Mouse (Mus musculus): ENCODE results near the gene Prrxl1. TPM values are rescaled to one million over a fixed set of nuclear protein-coding genes. Genes with fewer than 3 reads are reported as not detected.

The Prrxl1 gene
- polyA plus RNA-seq, 1 experiment from 2014 or later = 0.46 TPM

- H3K4me3 ChIP-seq (replicated peaks; ENCODE audit: low read length) = no peak overlapping the region
- no peak for ATAC-seq (ENCODE audit: insufficient read depth, low FRiP score)
- no peak overlapping the region for H3K27ac ChIP-seq (ENCODE audit: low read length)
- H3K4me2 ChIP-seq (ENCODE audit: low read depth, low read length) = no peak overlapping the region
- no peak overlapping the region for H3K9ac ChIP-seq (ENCODE audit: low read length)
- whole genome bisulfite sequencing = 80% methylated on average over 6 of the region's 6 CpGs
- H3K27me3 ChIP-seq (ENCODE audit: control insufficient read depth, insufficient read depth, low read length) = no peaks in the 10 kb centered on the region
- no peaks in the 10 kb centered on the region for H3K4me1 ChIP-seq (ENCODE audit: control insufficient read depth, insufficient read depth, low read length)
- no peaks in the 10 kb centered on the region for H3K36me3 ChIP-seq (ENCODE audit: control insufficient read depth, insufficient read depth, low read length)
- no peaks in the 10 kb centered on the region for H3K9me3 ChIP-seq (replicated peaks; ENCODE audit: control insufficient read depth, low read length)
Measured at GRCm38 (mm10) chr14:32663099-32663498, 63.9 kb downstream of the Prrxl1 start.

GRCm38 (mm10) chr14:32673178-32673577, 74.0 kb downstream of the Prrxl1 start:
- H3K27ac ChIP-seq (ENCODE audit: low read length) = no peak overlapping the region
- H3K36me3 ChIP-seq (ENCODE audit: control insufficient read depth, insufficient read depth, low read length) = no peaks in the 10 kb centered on the region
- H3K9ac ChIP-seq (ENCODE audit: low read length) = no peak overlapping the region
- H3K4me2 ChIP-seq (ENCODE audit: low read depth, low read length) = no peak overlapping the region
- H3K27me3 ChIP-seq (ENCODE audit: control insufficient read depth, insufficient read depth, low read length) = no peaks in the 10 kb centered on the region
- 38% methylated on average over 3 of the region's 3 CpGs for WGBS
- no peaks in the 10 kb centered on the region for H3K4me1 ChIP-seq (ENCODE audit: control insufficient read depth, insufficient read depth, low read length)
- no peak overlapping the region for H3K4me3 ChIP-seq (replicated peaks; ENCODE audit: low read length)
- no peak for ATAC-seq (ENCODE audit: insufficient read depth, low FRiP score)
- H3K9me3 ChIP-seq (replicated peaks; ENCODE audit: control insufficient read depth, low read length) = no peaks in the 10 kb centered on the region

GRCm38 (mm10) chr14:32678565-32678964, 79.4 kb downstream of the Prrxl1 start:
- H3K9me3 ChIP-seq (replicated peaks; ENCODE audit: control insufficient read depth, low read length) = no peaks in the 10 kb centered on the region
- no peaks in the 10 kb centered on the region for H3K27me3 ChIP-seq (ENCODE audit: control insufficient read depth, insufficient read depth, low read length)
- H3K4me2 ChIP-seq (ENCODE audit: low read depth, low read length) = no peak overlapping the region
- no peak overlapping the region for H3K9ac ChIP-seq (ENCODE audit: low read length)
- no peaks in the 10 kb centered on the region for H3K36me3 ChIP-seq (ENCODE audit: control insufficient read depth, insufficient read depth, low read length)
- ATAC-seq (ENCODE audit: insufficient read depth, low FRiP score) = no peak
- H3K27ac ChIP-seq (ENCODE audit: low read length) = no peak overlapping the region
- no peak overlapping the region for H3K4me3 ChIP-seq (replicated peaks; ENCODE audit: low read length)
- no peaks in the 10 kb centered on the region for H3K4me1 ChIP-seq (ENCODE audit: control insufficient read depth, insufficient read depth, low read length)
- WGBS = 70% methylated on average over 3 of the region's 3 CpGs

DNA sequence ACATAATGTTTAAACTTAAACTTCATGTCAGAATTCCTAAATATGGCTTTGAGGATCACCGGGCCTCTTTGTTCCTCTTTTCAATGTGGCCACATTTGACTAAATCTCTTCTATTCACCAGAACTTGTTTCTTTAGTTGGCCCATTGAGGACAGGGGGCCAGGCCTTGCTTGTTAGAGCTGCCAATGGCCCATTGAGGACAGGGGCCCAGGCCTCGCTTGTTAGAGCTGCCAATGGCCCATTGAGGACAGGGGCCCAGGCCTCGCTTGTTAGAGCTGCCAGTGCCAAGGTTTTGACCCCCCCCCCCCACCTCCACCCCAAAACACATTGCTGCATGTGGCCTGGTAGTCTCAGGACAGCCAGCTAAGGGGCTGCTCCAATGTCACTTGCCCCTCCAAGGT, 82.4 kb downstream of the Prrxl1 start:
- Histone ChIP-seq H3K27me3 (ENCODE audit: control insufficient read depth, insufficient read depth, low read length) (no peaks in the 10 kb centered on the region), H3K36me3 (ENCODE audit: control insufficient read depth, insufficient read depth, low read length) (no peaks in the 10 kb centered on the region), H3K9ac (ENCODE audit: low read length) (no peak overlapping the region), H3K4me3 (replicated peaks; ENCODE audit: low read length) (no peak overlapping the region), H3K4me1 (ENCODE audit: control insufficient read depth, insufficient read depth, low read length) (peaks cover 9% of the 10 kb centered on the region; the same call in 1 of the 2 replicates), H3K9me3 (replicated peaks; ENCODE audit: control insufficient read depth, low read length) (no peaks in the 10 kb centered on the region), H3K27ac (ENCODE audit: low read length) (no peak overlapping the region), H3K4me2 (ENCODE audit: low read depth, low read length) (no peak overlapping the region)
- ATAC-seq (ENCODE audit: insufficient read depth, low FRiP score) = no peak
- 78% methylated on average over 3 of the region's 3 CpGs for WGBS

DNA sequence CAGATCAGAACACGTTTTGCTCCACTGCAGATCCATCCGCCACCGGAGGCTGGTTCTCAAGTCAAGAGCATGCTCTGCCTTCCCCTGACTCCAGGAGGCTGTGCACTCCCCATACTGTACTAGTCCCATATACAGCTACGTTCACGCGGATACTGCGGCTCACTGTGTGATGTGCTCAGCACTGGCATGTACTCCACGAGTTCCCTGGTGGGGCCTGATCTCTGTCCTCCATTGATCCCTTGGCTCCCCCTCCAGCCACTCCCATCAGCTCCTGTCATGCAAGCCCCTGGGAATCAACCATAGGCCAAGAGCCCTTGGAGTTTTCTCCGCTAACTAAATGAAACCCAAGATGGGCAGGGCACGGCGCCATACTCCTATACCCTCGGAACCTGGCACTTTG, 83.3 kb downstream of the Prrxl1 start:
- Histone ChIP-seq H3K4me2 (ENCODE audit: low read depth, low read length) (no peak overlapping the region), H3K27ac (ENCODE audit: low read length) (no peak overlapping the region), H3K9me3 (replicated peaks; ENCODE audit: control insufficient read depth, low read length) (no peaks in the 10 kb centered on the region), H3K4me3 (replicated peaks; ENCODE audit: low read length) (no peak overlapping the region), H3K36me3 (ENCODE audit: control insufficient read depth, insufficient read depth, low read length) (no peaks in the 10 kb centered on the region), H3K27me3 (ENCODE audit: control insufficient read depth, insufficient read depth, low read length) (no peaks in the 10 kb centered on the region), H3K9ac (ENCODE audit: low read length) (no peak overlapping the region), H3K4me1 (ENCODE audit: control insufficient read depth, insufficient read depth, low read length) (peaks cover 9% of the 10 kb centered on the region; the same call in 1 of the 2 replicates)
- ATAC-seq (ENCODE audit: insufficient read depth, low FRiP score) = no peak
- WGBS = 92% methylated on average over 12 of the region's 12 CpGs

GRCm38 (mm10) chr14:32683251-32683838, 84.1 kb downstream of the Prrxl1 start:
- Histone ChIP-seq H3K9me3 (replicated peaks; ENCODE audit: control insufficient read depth, low read length) (no peaks in the 10 kb centered on the region), H3K36me3 (ENCODE audit: control insufficient read depth, insufficient read depth, low read length) (no peaks in the 10 kb centered on the region), H3K4me3 (replicated peaks; ENCODE audit: low read length) (no peak overlapping the region), H3K9ac (ENCODE audit: low read length) (no peak overlapping the region), H3K27me3 (ENCODE audit: control insufficient read depth, insufficient read depth, low read length) (no peaks in the 10 kb centered on the region), H3K4me1 (ENCODE audit: control insufficient read depth, insufficient read depth, low read length) (peaks cover 9% of the 10 kb centered on the region; the same call in 1 of the 2 replicates), H3K4me2 (ENCODE audit: low read depth, low read length) (no peak overlapping the region), H3K27ac (ENCODE audit: low read length) (no peak overlapping the region)
- WGBS = 40% methylated on average over 19 of the region's 19 CpGs
- no peak for ATAC-seq (ENCODE audit: insufficient read depth, low FRiP score)

DNA sequence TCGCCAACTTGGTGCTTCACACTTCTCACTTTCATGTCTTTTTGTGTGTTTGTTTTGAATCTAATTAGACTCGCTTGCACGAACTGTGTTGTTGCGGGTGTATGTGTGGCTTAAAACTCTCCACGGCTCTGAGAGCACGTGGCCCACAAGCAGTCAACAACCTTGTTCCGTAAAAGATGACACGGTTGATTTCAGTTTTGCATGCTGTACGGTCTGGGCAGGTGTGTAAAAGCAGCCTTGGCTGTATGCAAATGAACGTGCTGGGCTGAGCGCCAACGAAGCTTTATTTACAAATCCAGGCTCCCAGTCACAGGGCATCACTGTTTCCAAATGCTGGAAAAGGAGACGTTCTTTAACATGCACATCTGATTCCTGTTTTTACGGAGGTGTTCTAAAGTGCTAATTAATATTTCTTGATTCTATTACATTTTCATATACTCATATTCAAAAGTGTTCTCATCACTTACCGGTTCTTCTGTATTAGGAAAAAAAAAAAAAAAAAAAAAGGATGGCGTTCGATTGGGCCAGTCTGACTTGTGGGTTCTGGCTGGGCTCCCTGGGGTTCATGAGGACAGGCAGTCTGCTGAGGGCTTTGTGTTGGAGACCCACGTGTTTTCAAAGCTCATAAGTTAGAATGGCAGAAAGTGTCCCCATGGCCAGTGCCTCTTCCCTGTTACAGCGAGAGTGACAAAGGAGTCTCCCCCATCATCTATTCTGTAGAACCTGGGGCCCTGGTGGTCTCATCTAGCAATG, 85.0 kb downstream of the Prrxl1 start:
- Histone ChIP-seq H3K4me3 (replicated peaks; ENCODE audit: low read length) (no peak overlapping the region), H3K27ac (ENCODE audit: low read length) (no peak overlapping the region), H3K9me3 (replicated peaks; ENCODE audit: control insufficient read depth, low read length) (no peaks in the 10 kb centered on the region), H3K27me3 (ENCODE audit: control insufficient read depth, insufficient read depth, low read length) (no peaks in the 10 kb centered on the region), H3K4me2 (ENCODE audit: low read depth, low read length) (no peak overlapping the region), H3K36me3 (ENCODE audit: control insufficient read depth, insufficient read depth, low read length) (no peaks in the 10 kb centered on the region), H3K9ac (ENCODE audit: low read length) (no peak overlapping the region), H3K4me1 (ENCODE audit: control insufficient read depth, insufficient read depth, low read length) (peaks cover 9% of the 10 kb centered on the region; the same call in 1 of the 2 replicates)
- 59% methylated on average over 19 of the region's 19 CpGs for WGBS
- no peak for ATAC-seq (ENCODE audit: insufficient read depth, low FRiP score)

DNA sequence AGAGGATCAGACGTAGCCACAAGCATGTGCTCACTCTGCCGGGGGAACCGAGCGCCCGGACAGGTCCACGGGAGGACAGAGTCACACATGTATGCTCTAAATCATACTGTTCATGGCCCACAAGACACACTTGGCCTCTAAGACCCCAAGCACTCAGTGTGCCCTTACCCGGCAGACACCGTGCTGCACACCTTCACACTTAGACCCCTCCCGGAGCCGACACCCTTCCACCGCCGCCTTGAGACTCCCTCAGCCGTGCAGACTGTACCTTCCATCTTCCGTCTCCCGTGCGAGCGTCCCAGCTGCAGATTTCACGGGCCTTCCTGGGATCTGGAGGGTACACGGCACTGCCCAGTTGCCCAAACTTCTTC, 85.5 kb downstream of the Prrxl1 start:
- ATAC-seq (ENCODE audit: insufficient read depth, low FRiP score) = no peak

GRCm38 (mm10) chr14:32685124-32685826, 86.1 kb downstream of the Prrxl1 start, which contains the start of gene 3425401B19Rik:
TSS of gene 3425401B19Rik (minus strand) at chr14:32685293.
- 0 out of 2 replicates have a peak within 1 kb of the TSS, but pooled peaks have one; percentile 19 for H3K4me2 ChIP-seq (ENCODE audit: low read depth, low read length)
- H3K9me3 ChIP-seq (replicated peaks; ENCODE audit: control insufficient read depth, low read length) = no peaks in the 10 kb centered on the region
- H3K4me1 ChIP-seq (ENCODE audit: control insufficient read depth, insufficient read depth, low read length) = peaks cover 9% of the 10 kb centered on the region; the same call in 1 of the 2 replicates
- ATAC-seq (ENCODE audit: insufficient read depth, low FRiP score) = no peak
- no peak within 1 kb of the TSS for H3K27ac ChIP-seq (ENCODE audit: low read length)
- 38% methylated on average over 16 of the region's 16 CpGs for WGBS
- H3K9ac ChIP-seq (ENCODE audit: low read length) = no peak within 1 kb of the TSS; the same call in 1 of the 2 replicates
- H3K36me3 ChIP-seq (ENCODE audit: control insufficient read depth, insufficient read depth, low read length) = no peaks in the 10 kb centered on the region
- H3K27me3 ChIP-seq (ENCODE audit: control insufficient read depth, insufficient read depth, low read length) = no peaks in the 10 kb centered on the region
- no peak within 1 kb of the TSS for H3K4me3 ChIP-seq (replicated peaks; ENCODE audit: low read length)

More for the DNA sequence above, 85.5 kb downstream of the Prrxl1 start:
- peaks cover 9% of the 10 kb centered on the region; the same call in 1 of the 2 replicates for H3K4me1 ChIP-seq (ENCODE audit: control insufficient read depth, insufficient read depth, low read length)
- H3K4me3 ChIP-seq (replicated peaks; ENCODE audit: low read length) = no peak overlapping the region
- H3K9me3 ChIP-seq (replicated peaks; ENCODE audit: control insufficient read depth, low read length) = no peaks in the 10 kb centered on the region
- H3K9ac ChIP-seq (ENCODE audit: low read length) = no peak overlapping the region; the same call in 1 of the 2 replicates
- H3K27me3 ChIP-seq (ENCODE audit: control insufficient read depth, insufficient read depth, low read length) = no peaks in the 10 kb centered on the region
- H3K27ac ChIP-seq (ENCODE audit: low read length) = no peak overlapping the region
- WGBS = 58% methylated on average over 19 of the region's 19 CpGs
- no peaks in the 10 kb centered on the region for H3K36me3 ChIP-seq (ENCODE audit: control insufficient read depth, insufficient read depth, low read length)
- 0 out of 2 replicates have a peak overlapping the region, but pooled peaks have one; percentile 19 for H3K4me2 ChIP-seq (ENCODE audit: low read depth, low read length)
